In the genomic region with DNA sequence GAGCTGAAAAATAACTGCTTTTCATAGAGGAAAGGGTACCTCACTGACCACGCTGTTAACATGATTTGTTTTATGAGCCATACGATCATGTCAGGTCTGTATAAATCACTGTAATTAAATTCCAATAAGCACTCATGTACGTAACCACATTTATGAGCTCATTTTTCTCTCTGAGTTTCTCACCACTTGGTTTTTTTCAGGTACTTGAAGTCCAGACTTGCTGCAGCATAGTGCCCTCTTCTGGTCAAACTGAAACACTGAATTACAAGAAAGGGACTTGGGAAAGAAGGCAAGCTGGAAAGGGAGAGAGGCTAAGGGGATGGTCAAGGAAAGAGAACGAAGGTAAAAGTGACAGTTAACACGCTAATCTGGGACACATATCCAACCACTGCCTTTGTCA, we compare ENCODE assay signal across 8 mouse cellular contexts.
DNase-seq lines count a peak whose midpoint lies in the region; ATAC-seq lines count a peak whose summit lies in the region.

No protein-coding gene starts in this region.

- intact Hi-C loops in heart, postnatal 25 days (cut with DNase I): loop anchor here (1.0 to 5.0 kb wide), 3 partner anchors 299 to 609 kb away; no protein-coding TSS in a partner anchor
- intact Hi-C loops in left cerebral cortex, postnatal 4 days (cut with DNase I): loop anchor here (5.0 to 10.0 kb wide), 2 partner anchors 299 to 606 kb away; no protein-coding TSS in a partner anchor

- no peak overlapping the region for H3K4me3 ChIP-seq in neural tube, embryonic 13.5 days

- peak; percentile 51 to 69 for DNase-seq in heart, adult 18-20 months
- DNase-seq in heart, postnatal 25 days (ENCODE audit: low spot score): no peak
- peak; percentile 59 for DNase-seq in A20 (ENCODE audit: low read depth, low spot score)
- DNase-seq in left cerebral cortex, postnatal 4 days: peak; percentile 12
- no peak for DNase-seq in right cerebral cortex, postnatal 4 days

- H3K9me3 ChIP-seq in neural tube, embryonic 13.5 days: no peaks in the 10 kb centered on the region

- no peak overlapping the region for H3K4me2 ChIP-seq in neural tube, embryonic 13.5 days

- no peak overlapping the region for H3K9ac ChIP-seq in neural tube, embryonic 13.5 days

- H3K27me3 ChIP-seq in neural tube, embryonic 13.5 days: no peaks in the 10 kb centered on the region

- H3K27ac ChIP-seq in neural tube, embryonic 13.5 days (replicated peaks): no peak overlapping the region

- 10% methylated on average over 5 of the region's 5 CpGs for WGBS in neural tube, embryonic 13.5 days

- peak; percentile 57 for ATAC-seq in activated CD4-positive, CD25-positive, alpha-beta regulatory T cell, adult 4 months
- ATAC-seq in hematopoietic stem cell, adult 5-6 weeks (replicated peaks in 1 of 2; ENCODE audit: insufficient read depth in 1 of 2, low FRiP score in 2 of 2, low TSS enrichment in 1 of 2, low read depth in 1 of 2, poor library complexity in 2 of 2, severe bottlenecking in 2 of 2): peak; percentile 47 to 51; a peak in 2 of 4 replicates
- ATAC-seq in neural tube, embryonic 13.5 days (ENCODE audit: low read depth): peak; percentile 79

- H3K36me3 ChIP-seq in neural tube, embryonic 13.5 days: no peaks in the 10 kb centered on the region

- no peaks in the 10 kb centered on the region; the same call in 1 of the 2 replicates for H3K4me1 ChIP-seq in neural tube, embryonic 13.5 days (replicated peaks)

Comparison
In these comparisons a context has a peak if more than half of its experiments do, and no peak if none do; other contexts are left out.
1. DNase-seq: peak in heart, adult 18-20 months (2 of 2), A20 (single experiment) and left cerebral cortex, postnatal 4 days (single experiment); none in heart, postnatal 25 days (single experiment) and right cerebral cortex, postnatal 4 days (single experiment).
2. Peak in every context shown above with its lines, with median percentiles within 50 percentile points of each other: ATAC-seq.